Mouse (Mus musculus): ENCODE results near the gene Pus10. TPM values are rescaled to one million over a fixed set of nuclear protein-coding genes. Genes with fewer than 3 reads are reported as not detected.
A peak's percentile ranks its signal among the peaks of the same experiment; 100 is the strongest.

Pus10 gene
- polyA plus RNA-seq, 1 experiment from 2014 or later = 11.5 TPM

DNA sequence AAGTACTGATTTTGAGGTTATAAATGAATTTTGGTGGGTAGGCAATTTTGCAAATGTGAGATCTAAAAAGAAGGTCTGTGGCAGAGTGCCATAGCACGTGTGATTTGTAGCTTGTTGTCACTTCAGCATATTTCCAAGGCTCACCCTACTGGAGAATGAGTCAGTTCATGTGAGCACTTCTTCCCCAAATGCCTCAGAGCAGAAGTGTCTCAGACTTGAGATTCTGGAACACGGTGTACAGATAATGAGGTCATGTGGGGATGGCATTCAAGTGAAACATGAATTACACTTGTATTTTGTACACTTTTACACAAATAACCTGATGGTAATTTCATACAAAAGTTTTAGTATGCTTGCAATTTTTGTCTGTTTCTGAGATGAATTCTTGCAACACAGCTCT lies 7.7 kb upstream of the Pus10 start:
- H3K27me3 ChIP-seq (ENCODE audit: control insufficient read depth, insufficient read depth, low read depth, low read length) = no peaks in the 10 kb centered on the region
- 0 out of 2 replicates have a peak, but pooled peaks cover 3% of the 10 kb centered on the region for H3K4me1 ChIP-seq (ENCODE audit: control insufficient read depth, insufficient read depth, low read length)
- H3K9ac ChIP-seq (ENCODE audit: low read depth, low read length) = no peak overlapping the region
- H3K4me2 ChIP-seq (ENCODE audit: low read length) = no peak overlapping the region
- 91% methylated on average over 2 of the region's 2 CpGs for WGBS
- H3K36me3 ChIP-seq (ENCODE audit: control insufficient read depth, insufficient read depth, low read length) = no peaks in the 10 kb centered on the region
- no peak overlapping the region for H3K27ac ChIP-seq (ENCODE audit: low read length)
- ATAC-seq = no peak
- H3K9me3 ChIP-seq (replicated peaks; ENCODE audit: control insufficient read depth, low read length, poor library complexity, severe bottlenecking) = no peaks in the 10 kb centered on the region
- H3K4me3 ChIP-seq (ENCODE audit: low read depth, low read length) = no peak overlapping the region

DNA sequence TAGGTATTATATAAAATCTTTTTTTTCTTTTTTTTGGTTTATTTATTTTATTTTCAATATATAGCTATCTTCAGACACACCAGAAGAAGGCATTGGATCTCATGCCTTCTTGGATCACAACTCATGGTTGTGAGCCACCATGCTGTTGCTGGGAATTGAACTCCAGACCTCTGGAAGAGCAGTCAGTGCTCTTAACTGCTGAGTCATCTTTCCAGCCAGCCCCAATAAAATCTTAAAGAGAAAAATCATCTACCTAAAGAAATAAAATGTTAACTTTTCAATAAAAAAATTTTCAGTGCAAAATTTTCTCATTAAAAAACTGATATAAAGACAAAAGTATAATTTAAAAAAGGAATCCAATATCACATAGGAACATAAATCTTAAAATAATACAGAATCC lies 1.2 kb upstream of the Pus10 start:
- Histone ChIP-seq H3K4me3 (ENCODE audit: low read depth, low read length) (no peak overlapping the region), H3K4me2 (ENCODE audit: low read length) (no peak overlapping the region), H3K9ac (ENCODE audit: low read depth, low read length) (no peak overlapping the region), H3K36me3 (ENCODE audit: control insufficient read depth, insufficient read depth, low read length) (no peaks in the 10 kb centered on the region), H3K4me1 (ENCODE audit: control insufficient read depth, insufficient read depth, low read length) (peaks cover 24% of the 10 kb centered on the region), H3K9me3 (replicated peaks; ENCODE audit: control insufficient read depth, low read length, poor library complexity, severe bottlenecking) (no peaks in the 10 kb centered on the region), H3K27ac (ENCODE audit: low read length) (no peak overlapping the region), H3K27me3 (ENCODE audit: control insufficient read depth, insufficient read depth, low read depth, low read length) (no peaks in the 10 kb centered on the region)
- ATAC-seq = no peak

DNA sequence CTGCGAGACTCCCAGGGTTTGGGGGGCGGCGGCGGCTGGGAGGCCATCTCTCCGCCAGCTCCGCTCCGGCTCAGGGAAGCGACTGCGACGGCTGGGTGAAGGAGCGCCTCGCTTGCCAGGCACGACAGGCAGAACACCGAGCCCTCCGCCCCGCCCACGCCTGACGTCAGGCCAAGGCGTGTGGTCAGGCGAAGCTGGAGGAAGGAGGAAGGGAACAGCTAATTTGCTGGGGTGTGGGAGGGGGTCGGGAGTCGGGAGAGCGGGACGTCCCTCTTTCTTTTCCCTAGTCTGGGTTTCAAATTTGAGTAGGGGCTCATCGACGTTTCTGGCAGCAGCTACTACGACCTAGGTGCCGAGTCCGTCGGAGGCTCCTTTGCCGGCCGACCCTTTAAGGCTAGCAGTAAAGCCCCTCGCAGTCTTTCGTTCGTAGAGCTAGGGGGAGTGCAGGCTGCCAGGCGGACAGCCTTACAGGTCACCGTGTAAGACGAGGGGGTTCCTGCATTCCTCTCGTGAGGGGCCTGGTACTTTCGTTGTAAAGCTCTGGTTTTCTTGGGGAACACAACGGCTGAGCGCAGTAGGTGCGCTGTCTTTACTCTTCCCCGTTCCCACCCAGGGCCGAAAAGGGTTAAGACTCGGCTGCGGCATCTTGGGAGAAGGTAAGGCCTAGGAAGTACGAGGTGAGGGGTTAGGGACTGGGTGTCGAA lies 476 bp downstream of the Pus10 start, which contains the start of gene Pex13:
Gene Pex13 (minus strand): TSS at position 162 of the 704 bp plus-strand sequence.
- Histone ChIP-seq H3K4me1 (ENCODE audit: control insufficient read depth, insufficient read depth, low read length) (peaks cover 24% of the 10 kb centered on the region), H3K4me3 (ENCODE audit: low read depth, low read length) (peak within 1 kb of the TSS; percentile 95), H3K36me3 (ENCODE audit: control insufficient read depth, insufficient read depth, low read length) (no peaks in the 10 kb centered on the region), H3K27me3 (ENCODE audit: control insufficient read depth, insufficient read depth, low read depth, low read length) (no peaks in the 10 kb centered on the region), H3K27ac (ENCODE audit: low read length) (peak within 1 kb of the TSS; percentile 88), H3K4me2 (ENCODE audit: low read length) (peak within 1 kb of the TSS; percentile 85), H3K9me3 (replicated peaks; ENCODE audit: control insufficient read depth, low read length, poor library complexity, severe bottlenecking) (no peaks in the 10 kb centered on the region), H3K9ac (ENCODE audit: low read depth, low read length) (peak within 1 kb of the TSS; percentile 89)
- WGBS = under 1% methylated on average over 49 of the region's 49 CpGs
- peak; percentile 99 for ATAC-seq

DNA sequence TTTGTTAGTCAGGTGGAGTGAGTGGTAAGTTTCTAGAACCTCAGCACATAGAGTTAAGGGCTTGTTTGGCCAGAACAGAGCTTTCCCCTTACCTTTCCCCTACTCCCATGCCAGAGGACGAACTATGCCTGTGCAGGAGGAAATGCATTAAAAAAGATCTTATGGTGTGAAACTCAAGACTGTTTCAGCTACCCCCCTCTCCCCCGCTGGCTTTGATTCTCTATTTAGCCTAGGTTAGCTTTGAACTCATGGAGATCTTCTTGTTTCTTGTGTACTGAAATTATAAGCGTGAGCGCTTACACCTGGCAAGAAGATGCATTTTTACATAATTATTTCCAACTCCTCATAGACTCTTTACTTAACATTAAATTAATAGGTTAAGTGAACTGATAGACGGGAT lies 1.1 kb downstream of the Pus10 start:
- Histone ChIP-seq H3K27ac (ENCODE audit: low read length) (peak overlapping the region; percentile 88), H3K9me3 (replicated peaks; ENCODE audit: control insufficient read depth, low read length, poor library complexity, severe bottlenecking) (no peaks in the 10 kb centered on the region), H3K4me3 (ENCODE audit: low read depth, low read length) (peak overlapping the region; percentile 95), H3K36me3 (ENCODE audit: control insufficient read depth, insufficient read depth, low read length) (no peaks in the 10 kb centered on the region), H3K4me1 (ENCODE audit: control insufficient read depth, insufficient read depth, low read length) (peaks cover 24% of the 10 kb centered on the region), H3K9ac (ENCODE audit: low read depth, low read length) (peak overlapping the region; percentile 89), H3K27me3 (ENCODE audit: control insufficient read depth, insufficient read depth, low read depth, low read length) (no peaks in the 10 kb centered on the region), H3K4me2 (ENCODE audit: low read length) (peak overlapping the region; percentile 85)
- ATAC-seq = no peak
- 10% methylated on average over 5 of the region's 5 CpGs for WGBS

DNA sequence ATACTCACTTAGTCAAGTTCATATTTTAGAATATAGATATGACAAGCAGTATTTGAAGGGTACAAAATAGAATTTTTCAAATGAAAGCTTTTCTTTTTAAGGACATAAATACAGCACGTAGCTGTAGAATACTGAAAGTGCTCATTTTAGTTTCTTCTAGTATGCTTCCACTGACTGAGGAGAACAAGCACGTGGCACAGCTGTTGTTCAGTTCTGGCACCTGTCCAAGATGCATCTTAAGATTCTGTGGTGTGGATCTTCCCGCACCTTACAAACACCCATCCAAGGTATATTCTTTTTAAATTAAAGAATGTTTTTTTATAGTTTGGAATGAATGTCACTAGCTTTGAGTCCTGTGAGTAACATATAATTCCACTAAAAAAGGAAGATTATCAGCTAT lies 1.7 kb downstream of the Pus10 start:
- Histone ChIP-seq H3K4me3 (ENCODE audit: low read depth, low read length) (peak overlapping the region; percentile 95), H3K27me3 (ENCODE audit: control insufficient read depth, insufficient read depth, low read depth, low read length) (no peaks in the 10 kb centered on the region), H3K9ac (ENCODE audit: low read depth, low read length) (no peak overlapping the region), H3K27ac (ENCODE audit: low read length) (no peak overlapping the region), H3K9me3 (replicated peaks; ENCODE audit: control insufficient read depth, low read length, poor library complexity, severe bottlenecking) (no peaks in the 10 kb centered on the region), H3K4me1 (ENCODE audit: control insufficient read depth, insufficient read depth, low read length) (peaks cover 22% of the 10 kb centered on the region), H3K36me3 (ENCODE audit: control insufficient read depth, insufficient read depth, low read length) (no peaks in the 10 kb centered on the region), H3K4me2 (ENCODE audit: low read length) (peak overlapping the region; percentile 85)
- WGBS = 36% methylated on average over 3 of the region's 3 CpGs
- no peak for ATAC-seq

DNA sequence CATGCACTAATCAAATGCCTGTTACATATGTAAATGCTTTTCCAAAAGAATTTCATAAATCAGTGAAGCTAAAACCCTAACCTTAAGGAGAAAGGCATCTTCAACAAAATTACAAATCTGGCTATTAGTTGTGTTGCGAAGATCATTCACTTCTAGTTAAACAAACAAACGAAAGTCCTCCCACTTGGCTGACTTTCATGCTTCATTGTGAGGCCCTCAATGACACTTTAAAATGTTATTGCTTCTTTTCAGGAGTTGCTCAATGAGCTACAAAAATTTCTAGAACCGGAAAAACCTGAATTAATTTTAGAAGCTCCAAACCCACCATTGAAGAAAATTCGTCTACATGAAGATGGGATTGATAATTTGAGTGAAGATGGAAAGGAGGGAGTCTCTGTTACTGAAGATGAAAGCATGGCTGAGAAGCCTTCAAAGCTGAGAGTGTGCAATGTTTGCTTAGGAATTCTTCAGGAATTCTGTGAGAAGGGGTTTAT lies 6.8 kb downstream of the Pus10 start:
- H3K4me3 ChIP-seq (ENCODE audit: low read depth, low read length) = no peak overlapping the region
- H3K4me1 ChIP-seq (ENCODE audit: control insufficient read depth, insufficient read depth, low read length) = peaks cover 3% of the 10 kb centered on the region
- H3K4me2 ChIP-seq (ENCODE audit: low read length) = no peak overlapping the region
- ATAC-seq = no peak
- H3K9ac ChIP-seq (ENCODE audit: low read depth, low read length) = no peak overlapping the region
- WGBS = 90% methylated on average over 4 of the region's 4 CpGs
- H3K27ac ChIP-seq (ENCODE audit: low read length) = no peak overlapping the region
- no peaks in the 10 kb centered on the region for H3K27me3 ChIP-seq (ENCODE audit: control insufficient read depth, insufficient read depth, low read depth, low read length)
- H3K9me3 ChIP-seq (replicated peaks; ENCODE audit: control insufficient read depth, low read length, poor library complexity, severe bottlenecking) = no peaks in the 10 kb centered on the region
- H3K36me3 ChIP-seq (ENCODE audit: control insufficient read depth, insufficient read depth, low read length) = peaks cover 18% of the 10 kb centered on the region

DNA sequence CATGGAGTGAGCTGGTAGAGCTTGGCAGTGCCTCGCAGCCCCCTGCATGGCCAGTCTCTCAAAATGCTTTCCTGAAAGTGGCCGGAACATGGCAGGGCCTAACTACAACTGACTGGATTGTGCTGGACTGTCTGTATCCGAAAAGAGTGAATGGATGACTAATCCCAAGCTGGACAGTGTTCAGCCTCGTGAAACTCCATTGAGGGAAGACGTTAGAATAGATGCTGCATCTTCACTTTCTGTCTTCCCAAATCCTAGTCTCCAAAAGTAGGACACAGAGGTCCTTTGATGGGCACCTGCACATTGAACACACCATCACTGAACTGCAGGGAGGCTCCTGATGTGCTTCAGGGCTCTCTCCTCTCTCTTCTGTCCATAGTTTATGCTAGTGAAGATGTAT lies 10.6 kb downstream of the Pus10 start:
- Histone ChIP-seq H3K27me3 (ENCODE audit: control insufficient read depth, insufficient read depth, low read depth, low read length) (no peaks in the 10 kb centered on the region), H3K36me3 (ENCODE audit: control insufficient read depth, insufficient read depth, low read length) (peaks cover 25% of the 10 kb centered on the region), H3K4me2 (ENCODE audit: low read length) (no peak overlapping the region), H3K4me3 (ENCODE audit: low read depth, low read length) (no peak overlapping the region), H3K4me1 (ENCODE audit: control insufficient read depth, insufficient read depth, low read length) (no peaks in the 10 kb centered on the region), H3K9ac (ENCODE audit: low read depth, low read length) (no peak overlapping the region), H3K27ac (ENCODE audit: low read length) (no peak overlapping the region), H3K9me3 (replicated peaks; ENCODE audit: control insufficient read depth, low read length, poor library complexity, severe bottlenecking) (no peaks in the 10 kb centered on the region)
- ATAC-seq = no peak
- 95% methylated on average over 5 of the region's 5 CpGs for WGBS

DNA sequence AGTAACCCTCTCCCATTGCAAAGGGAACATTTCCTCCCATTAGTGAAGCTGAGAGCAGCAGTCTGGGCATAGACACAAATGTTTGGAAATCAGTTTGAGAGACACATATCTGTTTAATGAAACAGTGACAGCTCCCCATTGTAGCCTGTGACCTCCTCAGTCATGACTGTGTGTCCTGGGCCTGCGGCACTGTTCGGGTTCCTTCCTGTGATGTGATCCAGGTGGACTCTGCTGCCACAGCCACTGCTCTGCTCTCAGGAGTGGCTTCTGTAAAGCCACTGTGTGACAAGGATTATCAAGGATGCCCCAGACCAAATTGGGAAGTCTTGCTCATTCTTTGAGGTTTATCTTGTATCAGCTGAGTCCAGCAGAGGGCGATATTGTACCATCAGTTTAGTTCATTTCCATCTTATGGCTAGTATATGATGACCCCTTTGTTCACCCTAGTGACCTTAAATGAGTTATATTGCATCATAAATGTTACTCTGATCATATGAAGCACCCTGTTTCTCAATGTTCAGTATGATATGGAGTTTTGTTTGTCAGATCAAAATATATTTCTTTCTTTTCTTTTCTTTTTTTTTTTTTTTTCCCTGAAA lies 13.7 kb downstream of the Pus10 start:
- H3K4me3 ChIP-seq (ENCODE audit: low read depth, low read length) = no peak overlapping the region
- no peaks in the 10 kb centered on the region for H3K9me3 ChIP-seq (replicated peaks; ENCODE audit: control insufficient read depth, low read length, poor library complexity, severe bottlenecking)
- H3K9ac ChIP-seq (ENCODE audit: low read depth, low read length) = no peak overlapping the region
- ATAC-seq = 0 out of 2 replicates have a peak, but pooled peaks have one; percentile 60
- 53% methylated on average over 3 of the region's 3 CpGs for WGBS
- no peaks in the 10 kb centered on the region for H3K4me1 ChIP-seq (ENCODE audit: control insufficient read depth, insufficient read depth, low read length)
- H3K27me3 ChIP-seq (ENCODE audit: control insufficient read depth, insufficient read depth, low read depth, low read length) = no peaks in the 10 kb centered on the region
- H3K27ac ChIP-seq (ENCODE audit: low read length) = no peak overlapping the region
- H3K36me3 ChIP-seq (ENCODE audit: control insufficient read depth, insufficient read depth, low read length) = peaks cover 18% of the 10 kb centered on the region
- no peak overlapping the region for H3K4me2 ChIP-seq (ENCODE audit: low read length)

DNA sequence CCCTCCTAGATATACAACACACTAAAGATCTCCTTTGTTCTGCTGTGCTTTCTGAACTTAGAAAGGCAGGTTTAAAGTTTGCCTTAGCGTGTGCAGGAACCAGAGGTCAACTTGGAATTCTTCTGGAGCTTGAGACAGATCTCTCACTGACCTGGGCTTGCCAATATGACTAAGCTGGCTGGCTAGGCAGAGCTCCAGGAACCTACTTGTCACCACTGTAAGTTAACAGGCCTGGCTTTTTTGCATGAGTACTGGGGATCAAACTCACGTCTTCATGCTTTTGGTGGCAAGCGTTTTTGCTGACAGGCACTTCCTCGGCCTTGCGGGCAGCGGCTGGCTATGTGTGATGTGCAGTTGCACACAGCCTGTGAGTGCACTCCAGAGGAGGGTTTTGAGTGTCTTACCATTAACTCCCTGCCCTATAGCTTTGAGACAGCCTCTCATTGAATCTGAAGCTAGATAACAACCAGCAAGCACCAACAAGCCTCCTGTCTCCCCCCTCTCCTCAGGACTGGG lies 15.0 kb downstream of the Pus10 start:
- Histone ChIP-seq H3K4me3 (ENCODE audit: low read depth, low read length) (no peak overlapping the region), H3K36me3 (ENCODE audit: control insufficient read depth, insufficient read depth, low read length) (peaks cover 12% of the 10 kb centered on the region), H3K27me3 (ENCODE audit: control insufficient read depth, insufficient read depth, low read depth, low read length) (no peaks in the 10 kb centered on the region), H3K4me1 (ENCODE audit: control insufficient read depth, insufficient read depth, low read length) (no peaks in the 10 kb centered on the region), H3K9ac (ENCODE audit: low read depth, low read length) (no peak overlapping the region), H3K4me2 (ENCODE audit: low read length) (no peak overlapping the region), H3K9me3 (replicated peaks; ENCODE audit: control insufficient read depth, low read length, poor library complexity, severe bottlenecking) (no peaks in the 10 kb centered on the region), H3K27ac (ENCODE audit: low read length) (no peak overlapping the region)
- no peak for ATAC-seq
- WGBS = 90% methylated on average over 6 of the region's 6 CpGs

Data from midbrain, embryonic 16.5 days (tissue).